Mouse (Mus musculus) C2C12 (cell line): ENCODE results near the gene Fbxo47. TPM values are rescaled to one million over a fixed set of nuclear protein-coding genes. Genes with fewer than 3 reads are reported as not detected.

ENCODE experiments used
- H3K27me3 ChIP-seq: one replicate; pipeline ENCODE4 v1.6.1; 2011; ENCODE audit not compliant: control insufficient read depth, insufficient read depth, insufficient read length
- H3K36me3 ChIP-seq: one replicate; pipeline ENCODE4 v1.6.1; 2011; ENCODE audit not compliant: control insufficient read depth, insufficient read depth
- H3K4me3 ChIP-seq: one replicate; pipeline ENCODE4 v1.5.1; 2011; ENCODE audit warnings: mild to moderate bottlenecking, control low read depth; ENCODE audit not compliant: poor library complexity, insufficient read depth, severe bottlenecking
- H3K79me2 ChIP-seq: one replicate; pipeline ENCODE4 v1.6.1; 2011; ENCODE audit not compliant: control insufficient read depth, insufficient read depth
- H3K79me3 ChIP-seq: one replicate; pipeline ENCODE4 v1.6.1; 2011; ENCODE audit warnings: low read depth, control low read depth
- H3ac ChIP-seq: one replicate; pipeline ENCODE3; 2011; ENCODE audit warnings: low read depth; ENCODE audit not compliant: control insufficient read depth, insufficient read length
- CEBPB ChIP-seq: IDR thresholded peaks from one replicate; pipeline ENCODE4 v1.6.1; 2011; ENCODE audit warnings: low read depth, mild to moderate bottlenecking, control low read depth, moderate library complexity
- CTCF ChIP-seq: IDR thresholded peaks from one replicate; pipeline ENCODE4 v1.5.1; 2011; ENCODE audit not compliant: control insufficient read depth, insufficient read depth, insufficient read length
- FOSL1 ChIP-seq: IDR thresholded peaks from one replicate; pipeline ENCODE4 v1.8.0; 2011; ENCODE audit warnings: mild to moderate bottlenecking, low read length; ENCODE audit not compliant: poor library complexity, insufficient read depth, severe bottlenecking
- MAX ChIP-seq: IDR thresholded peaks from one replicate; pipeline ENCODE4 v1.6.1; 2011; ENCODE audit warnings: mild to moderate bottlenecking, control low read depth
- MYOD1 ChIP-seq: IDR thresholded peaks from one replicate; pipeline ENCODE4 v1.6.1; 2011; ENCODE audit warnings: low read depth; ENCODE audit not compliant: control insufficient read depth, insufficient read length
- MYOG ChIP-seq: IDR thresholded peaks from one replicate; pipeline ENCODE4 v1.6.1; 2011; ENCODE audit not compliant: control insufficient read depth, insufficient read length; ENCODE audit errors: extremely low read depth
- USF1 ChIP-seq: IDR thresholded peaks from one replicate; pipeline ENCODE4 v1.6.1; 2011; ENCODE audit warnings: low read depth, mild to moderate bottlenecking, control low read depth, moderate library complexity
- polyA plus RNA-seq: library from polyadenylated mRNA; unstranded; fragments of >200 nt; fragmentation: generic; extraction: Trizol; gene quantifications from one replicate; pipeline ENCODE4 v1.2.1, GENCODE M21; 2012; ENCODE audit warnings: missing spikeins

The Fbxo47 gene
- polyA plus RNA-seq, 1 experiment = 0.11 TPM

DNA sequence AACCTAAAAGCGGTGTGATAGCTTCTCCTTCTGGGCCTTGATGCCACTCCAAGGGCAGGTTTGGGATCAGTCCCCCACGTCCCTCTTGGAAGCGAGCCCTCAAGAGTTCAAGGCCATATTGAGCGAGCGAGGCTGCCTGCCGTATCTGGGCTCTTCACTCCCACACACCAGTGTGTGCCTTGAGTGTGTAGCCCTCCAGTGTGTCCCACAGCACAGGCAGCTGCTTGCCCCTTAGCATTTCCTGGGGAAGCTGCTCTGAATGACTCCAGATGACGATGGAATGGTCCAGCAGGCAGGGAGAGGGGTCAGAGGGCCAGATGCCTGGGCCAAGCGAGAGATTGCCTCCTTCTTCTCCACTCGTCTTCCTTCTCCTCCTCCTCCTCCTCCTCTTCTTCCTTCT, 67.0 kb downstream of the Fbxo47 start:
- Histone ChIP-seq H3K79me2 (peaks cover 100% of the 10 kb centered on the region), H3K27me3 (no peaks in the 10 kb centered on the region), H3K4me3 (no peak overlapping the region), H3ac (no peak overlapping the region), H3K79me3 (peaks cover 90% of the 10 kb centered on the region), H3K36me3 (peaks cover 99% of the 10 kb centered on the region)
- TF ChIP-seq FOSL1 (no peak), CTCF (no peak)

DNA sequence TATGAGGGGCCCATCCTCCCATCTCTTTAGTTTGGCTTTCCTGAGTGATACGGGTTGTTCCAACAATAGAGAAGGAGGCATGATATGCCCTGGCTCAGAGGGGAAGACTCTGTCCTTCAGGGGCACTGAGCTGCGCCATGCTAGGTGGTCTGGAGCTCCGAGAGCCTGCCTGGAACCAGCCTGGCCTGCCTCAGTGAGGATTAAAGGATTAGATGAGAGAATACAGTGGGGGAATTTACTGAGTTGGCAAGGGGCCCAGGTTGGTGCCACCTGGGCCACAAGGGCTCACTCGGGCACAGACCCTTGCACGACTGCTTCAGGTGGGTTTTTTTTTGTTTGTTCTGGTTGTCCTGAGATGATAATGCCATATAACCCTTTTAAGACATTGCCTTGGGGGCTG, 67.8 kb downstream of the Fbxo47 start:
- Histone ChIP-seq H3K36me3 (peaks cover 99% of the 10 kb centered on the region), H3K79me2 (peaks cover 100% of the 10 kb centered on the region), H3K79me3 (peaks cover 90% of the 10 kb centered on the region), H3ac (no peak overlapping the region), H3K4me3 (no peak overlapping the region), H3K27me3 (no peaks in the 10 kb centered on the region)
- no peak for TF ChIP-seq CEBPB
- no peak for TF ChIP-seq FOSL1
- TF ChIP-seq CTCF = no peak

DNA sequence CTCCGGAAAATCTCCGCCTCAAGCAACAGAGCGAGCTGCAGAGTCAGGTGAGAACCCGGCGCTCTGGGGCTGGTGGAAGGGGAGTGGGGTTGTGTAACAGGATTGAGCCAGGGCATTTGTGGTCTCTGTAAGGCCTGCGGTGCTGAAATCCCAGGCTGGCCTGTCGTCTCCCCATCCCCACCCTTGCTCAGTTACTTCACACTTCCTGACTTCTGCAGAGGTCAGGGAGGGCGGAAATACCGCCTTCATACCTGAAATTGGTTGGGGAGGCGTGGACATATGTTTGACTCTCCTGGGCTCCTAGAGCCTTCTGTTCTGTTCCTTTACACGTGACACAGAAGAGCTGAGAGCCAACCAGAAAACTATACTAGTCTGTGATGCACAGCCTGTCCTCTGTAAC, 68.2 kb downstream of the Fbxo47 start:
- Histone ChIP-seq H3ac (no peak overlapping the region), H3K79me2 (peaks cover 100% of the 10 kb centered on the region), H3K79me3 (peaks cover 93% of the 10 kb centered on the region), H3K27me3 (no peaks in the 10 kb centered on the region), H3K36me3 (peaks cover 99% of the 10 kb centered on the region), H3K4me3 (no peak overlapping the region)
- TF ChIP-seq CTCF (no peak), MAX (no peak), USF1 (no peak)

DNA sequence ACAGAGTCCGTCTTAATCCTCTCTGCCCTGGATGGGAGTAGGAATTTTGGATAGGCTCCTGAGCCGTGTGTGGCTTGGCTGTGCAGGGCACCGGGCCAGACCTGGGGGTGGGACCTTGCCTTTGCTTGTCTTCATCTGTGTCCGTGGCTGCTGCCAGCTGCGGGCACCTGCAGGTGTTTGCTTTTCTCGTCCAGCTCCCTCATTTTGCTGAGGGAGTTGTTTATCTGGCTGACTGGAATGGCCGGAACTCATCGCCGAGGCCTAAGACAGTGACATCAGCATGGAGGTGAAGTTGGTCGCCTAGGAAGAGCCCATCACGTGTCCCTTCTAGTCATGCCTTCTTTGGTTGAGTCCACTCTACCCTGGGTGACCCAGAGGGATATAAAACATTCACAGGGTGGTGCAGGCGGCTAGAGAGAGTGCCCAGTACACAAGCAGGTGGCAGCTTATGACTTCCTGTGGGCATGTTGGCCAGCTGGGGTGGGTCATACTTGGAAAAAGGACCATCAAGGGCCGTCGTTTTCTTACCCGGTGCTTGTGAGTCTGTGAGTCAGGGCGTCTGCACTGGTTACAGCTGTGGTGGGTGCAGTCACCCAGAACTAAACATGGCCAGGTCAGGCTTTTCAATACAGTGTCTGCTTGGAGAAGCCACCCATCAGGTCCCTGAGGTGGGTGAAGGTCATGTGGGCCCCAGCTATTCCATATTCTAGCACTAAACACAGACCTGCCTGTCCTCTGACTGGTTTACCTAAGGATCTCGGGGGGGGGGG, 70.0 kb downstream of the Fbxo47 start:
- H3K79me2 ChIP-seq = peaks cover 100% of the 10 kb centered on the region

DNA sequence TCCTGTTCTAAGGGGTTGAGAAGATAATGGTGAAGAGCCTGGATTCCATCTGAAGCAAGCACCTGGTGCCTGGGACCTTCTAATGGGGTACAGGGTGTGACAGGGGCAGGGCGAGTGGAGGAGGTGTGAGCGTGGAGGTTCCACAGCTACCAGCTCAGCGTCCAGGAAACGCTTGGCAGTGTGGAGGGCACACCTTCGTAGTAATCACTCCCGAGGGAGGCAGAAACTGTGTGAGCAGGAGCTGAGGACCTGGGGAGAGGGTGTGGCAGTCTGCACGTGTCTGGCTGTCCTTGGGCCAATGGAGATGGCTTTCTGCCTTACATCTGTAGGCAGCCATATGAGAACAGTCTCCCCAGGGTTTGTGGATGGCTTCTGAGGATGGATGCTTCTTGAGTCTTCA, 70.9 kb downstream of the Fbxo47 start:
- H3K4me3 ChIP-seq = no peak overlapping the region
- H3K36me3 ChIP-seq = peaks cover 100% of the 10 kb centered on the region
- no peak overlapping the region for H3ac ChIP-seq
- no peak for TF ChIP-seq CEBPB
- no peak for TF ChIP-seq CTCF
- TF ChIP-seq MYOG = no peak
- TF ChIP-seq USF1 = no peak
- no peak for TF ChIP-seq MYOD1
- TF ChIP-seq FOSL1 = no peak
- no peak for TF ChIP-seq MAX
- H3K27me3 ChIP-seq = no peaks in the 10 kb centered on the region
- peaks cover 100% of the 10 kb centered on the region for H3K79me2 ChIP-seq
- peaks cover 95% of the 10 kb centered on the region for H3K79me3 ChIP-seq

More for the DNA sequence above, 70.0 kb downstream of the Fbxo47 start:
- H3K79me3 ChIP-seq = peaks cover 96% of the 10 kb centered on the region
- H3K27me3 ChIP-seq = no peaks in the 10 kb centered on the region
- H3K36me3 ChIP-seq = peaks cover 99% of the 10 kb centered on the region
- TF ChIP-seq FOSL1 = no peak
- no peak for TF ChIP-seq CEBPB
- TF ChIP-seq MAX = no peak
- no peak for TF ChIP-seq MYOG
- no peak for TF ChIP-seq MYOD1
- peak; percentile 73 for TF ChIP-seq USF1
- no peak overlapping the region for H3K4me3 ChIP-seq
- no peak overlapping the region for H3ac ChIP-seq

DNA sequence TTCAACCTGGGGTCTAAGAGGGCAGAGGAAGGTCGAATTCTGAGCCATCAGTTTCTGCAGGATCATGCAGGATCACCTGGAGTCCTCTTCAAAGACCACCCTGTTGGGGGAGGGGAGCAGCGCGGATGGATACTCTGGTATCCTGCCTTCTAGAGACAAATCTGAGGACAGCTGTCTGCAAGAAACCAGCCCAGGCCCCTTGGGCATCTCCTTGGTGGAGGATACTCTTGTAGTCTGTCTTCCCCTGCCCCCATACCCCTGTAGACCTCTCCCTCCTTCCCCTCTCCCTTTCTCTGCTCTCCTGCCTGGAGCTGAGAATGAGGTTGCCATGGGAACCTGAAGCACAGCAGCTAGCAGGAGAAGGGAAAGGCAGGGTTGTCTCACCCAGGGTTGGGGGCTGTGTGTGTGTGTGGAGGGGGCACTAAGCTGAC, 71.4 kb downstream of the Fbxo47 start:
- H3K27me3 ChIP-seq = no peaks in the 10 kb centered on the region
- no peak overlapping the region for H3K4me3 ChIP-seq
- peaks cover 100% of the 10 kb centered on the region for H3K79me2 ChIP-seq
- H3ac ChIP-seq = no peak overlapping the region
- TF ChIP-seq USF1 = no peak
- peaks cover 90% of the 10 kb centered on the region for H3K79me3 ChIP-seq
- peaks cover 97% of the 10 kb centered on the region for H3K36me3 ChIP-seq
